Mouse (Mus musculus) heart, embryonic 16.5 days (tissue): ENCODE results near the gene Nit2. TPM values are rescaled to one million over a fixed set of nuclear protein-coding genes. Genes with fewer than 3 reads are reported as not detected.

ENCODE experiments used
- ATAC-seq: fragments of 200-750 bp; cut with Nextera tagmentation; replicated peaks from 2 replicates; pipeline ENCODE4 v1.8.0; 2017; ENCODE audit warnings: moderate number of reproducible peaks; ENCODE audit not compliant: insufficient read depth, low FRiP score; ENCODE audit errors: extremely low read depth
- H3K27ac ChIP-seq: fragments of 300-500 bp; sonication (generic); 2 replicates; pipeline ENCODE4 v1.5.1; 2014; ENCODE audit warnings: mild to moderate bottlenecking, low read length, control low read depth, moderate library complexity
- H3K27me3 ChIP-seq: fragments of 300-500 bp; sonication (generic); 2 replicates; pipeline ENCODE4 v1.6.1; 2014; ENCODE audit warnings: low read length, mixed read lengths; ENCODE audit not compliant: control insufficient read depth, insufficient read depth
- H3K36me3 ChIP-seq: fragments of 300-500 bp; sonication (generic); 2 replicates; pipeline ENCODE4 v1.6.1; 2014; ENCODE audit not compliant: control insufficient read depth, insufficient read depth
- H3K4me1 ChIP-seq: fragments of 300-500 bp; sonication (generic); 2 replicates; pipeline ENCODE4 v1.6.1; 2014; ENCODE audit warnings: low read length, mixed read lengths; ENCODE audit not compliant: control insufficient read depth, insufficient read depth
- H3K4me2 ChIP-seq: fragments of 300-500 bp; sonication (generic); 2 replicates; pipeline ENCODE4 v1.6.1; 2014; ENCODE audit warnings: low read depth, mild to moderate bottlenecking, control low read depth, low read length
- H3K4me3 ChIP-seq: fragments of 300-500 bp; sonication (generic); 2 replicates; pipeline ENCODE4 v1.5.1; 2014; ENCODE audit warnings: mild to moderate bottlenecking, control low read depth, low read length
- H3K9ac ChIP-seq: fragments of 300-500 bp; sonication (generic); 2 replicates; pipeline ENCODE4 v1.6.1; 2014; ENCODE audit warnings: low read length, control low read depth
- H3K9me3 ChIP-seq: fragments of 300-500 bp; sonication (generic); replicated peaks from 2 replicates; pipeline ENCODE4 v1.6.1; 2016; ENCODE audit warnings: low read length; ENCODE audit not compliant: control insufficient read depth
- WGBS: fragments of 180-500 bp; shearing (Covaris S2); extraction: QIAGEN DNeasy Blood & Tissue Kit; methylation state at CpG from one replicate; pipeline ENCODE4 v1.1.7; 2014; 5-methylcytosine and 5-hydroxymethylcytosine counted together
- polyA plus RNA-seq: library from polyadenylated mRNA; unstranded; fragments of >200 nt; fragmentation: Nextera tagmentation; extraction: Ambion mirVana; gene quantifications from 2 replicates; pipeline ENCODE4 v1.2.1, GENCODE M21; 2015

Nit2 gene
- polyA plus RNA-seq, 1 experiment from 2014 or later, result 46.4 TPM

DNA sequence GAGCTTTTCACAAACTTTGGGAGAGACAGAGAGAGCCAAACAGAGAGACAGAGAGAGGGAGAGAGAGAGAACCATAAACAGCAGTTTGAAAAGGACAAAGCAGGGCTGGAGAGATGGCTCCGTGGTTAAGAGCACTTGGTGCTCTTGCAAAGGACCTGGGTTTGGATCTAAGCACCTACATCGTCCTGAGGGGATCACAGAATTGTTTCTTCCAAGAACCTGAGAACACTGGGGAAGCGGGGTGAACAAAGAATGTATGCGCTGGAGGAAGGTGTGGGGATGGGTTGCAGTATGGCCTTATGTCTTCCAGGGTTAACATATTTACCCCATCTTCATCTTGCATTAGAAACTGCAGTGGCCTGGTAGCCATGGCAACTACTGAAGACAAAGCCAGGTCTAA is 1.1 kb upstream of the Nit2 start:
- Histone ChIP-seq H3K36me3 (peaks cover 25% of the 10 kb centered on the region), H3K27ac (no peak overlapping the region), H3K9me3 (no peaks in the 10 kb centered on the region), H3K4me3 (no peak overlapping the region), H3K4me1 (peaks cover 3% of the 10 kb centered on the region), H3K27me3 (no peaks in the 10 kb centered on the region), H3K4me2 (no peak overlapping the region), H3K9ac (no peak overlapping the region)
- ATAC-seq, result no peak
- 76% methylated on average over 4 of the region's 4 CpGs for WGBS

DNA sequence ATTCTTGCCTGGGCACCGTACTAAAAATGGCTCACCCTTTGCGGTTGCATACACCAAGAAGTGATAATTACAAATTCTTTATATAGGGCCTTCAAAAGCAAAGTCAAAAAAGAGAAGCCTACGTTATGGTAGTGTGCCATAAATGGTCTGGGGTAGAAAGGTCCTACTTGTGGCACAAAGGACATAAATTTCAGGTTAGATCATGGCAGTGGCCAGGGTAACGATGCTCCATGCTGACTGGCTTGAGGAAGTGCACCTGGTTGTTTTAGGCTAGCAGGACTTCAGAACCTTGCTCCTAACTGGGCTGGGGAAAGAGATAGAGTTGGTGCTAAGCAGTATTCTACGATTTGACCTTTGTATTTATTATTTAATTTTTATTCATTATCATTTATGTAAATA is 372 bp upstream of the Nit2 start:
- peak overlapping the region; percentile 89 for H3K9ac ChIP-seq
- WGBS, result 23% methylated on average over 5 of the region's 5 CpGs
- no peaks in the 10 kb centered on the region for H3K27me3 ChIP-seq
- H3K4me1 ChIP-seq, result peaks cover 3% of the 10 kb centered on the region
- peak; percentile 0; the same call in 1 of the 2 replicates for ATAC-seq
- peak overlapping the region; percentile 92 for H3K27ac ChIP-seq
- peaks cover 22% of the 10 kb centered on the region for H3K36me3 ChIP-seq
- peak overlapping the region; percentile 86 for H3K4me2 ChIP-seq
- H3K4me3 ChIP-seq, result peak overlapping the region; percentile 81
- H3K9me3 ChIP-seq, result no peaks in the 10 kb centered on the region

DNA sequence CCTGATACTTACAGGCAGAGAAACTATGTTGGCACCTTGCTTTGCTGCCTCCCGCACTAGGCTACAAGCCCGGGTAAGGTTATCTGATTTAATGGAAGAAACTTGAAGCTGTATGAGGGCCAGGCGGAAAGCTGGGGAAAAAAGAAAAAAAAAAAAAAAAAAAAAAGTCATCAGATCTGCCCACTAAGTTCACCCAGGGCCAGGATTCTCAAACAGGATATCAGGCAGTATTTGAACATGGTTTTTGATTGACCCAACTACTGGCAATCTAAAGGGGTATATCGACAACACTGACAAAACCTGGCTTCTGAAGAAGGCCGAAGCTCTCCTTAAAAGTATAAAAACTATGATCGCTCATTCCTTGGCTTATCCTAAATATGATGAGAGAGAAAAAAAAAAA is 1.1 kb downstream of the Nit2 start:
- no peaks in the 10 kb centered on the region for H3K9me3 ChIP-seq
- H3K9ac ChIP-seq, result peak overlapping the region; percentile 89
- ATAC-seq, result no peak
- H3K4me1 ChIP-seq, result peaks cover 3% of the 10 kb centered on the region
- H3K36me3 ChIP-seq, result peaks cover 25% of the 10 kb centered on the region
- H3K4me2 ChIP-seq, result peak overlapping the region; percentile 86
- no peaks in the 10 kb centered on the region for H3K27me3 ChIP-seq
- no peak overlapping the region for H3K27ac ChIP-seq
- H3K4me3 ChIP-seq, result peak overlapping the region; percentile 81
- 70% methylated on average over 6 of the region's 6 CpGs for WGBS

DNA sequence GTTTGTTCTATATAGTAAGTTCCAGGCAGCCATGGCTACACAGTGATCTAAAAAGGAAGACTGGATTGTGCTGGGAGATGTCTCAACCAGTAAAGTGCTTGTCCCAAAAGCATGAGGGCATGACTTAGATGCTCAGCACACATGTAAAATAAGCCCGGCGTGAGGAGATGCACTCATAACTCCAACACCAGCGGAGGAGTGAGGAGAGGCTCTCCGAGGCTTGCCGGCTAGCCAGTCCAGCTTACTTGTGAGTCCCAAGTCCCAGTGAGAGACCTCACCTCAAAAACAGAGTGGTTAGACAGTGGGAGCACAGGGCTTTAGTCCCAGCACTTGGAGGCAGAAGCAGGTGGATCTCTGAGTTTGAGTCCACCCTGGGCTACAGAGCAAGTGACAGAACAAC is 2.0 kb downstream of the Nit2 start:
- no peak overlapping the region for H3K9ac ChIP-seq
- H3K4me1 ChIP-seq, result peaks cover 3% of the 10 kb centered on the region
- H3K4me2 ChIP-seq, result no peak overlapping the region
- no peak overlapping the region for H3K4me3 ChIP-seq
- ATAC-seq, result no peak
- H3K27ac ChIP-seq, result no peak overlapping the region
- H3K36me3 ChIP-seq, result peaks cover 21% of the 10 kb centered on the region; the same call in 1 of the 2 replicates
- WGBS, result 95% methylated on average over 5 of the region's 5 CpGs
- no peaks in the 10 kb centered on the region for H3K27me3 ChIP-seq
- H3K9me3 ChIP-seq, result no peaks in the 10 kb centered on the region

DNA sequence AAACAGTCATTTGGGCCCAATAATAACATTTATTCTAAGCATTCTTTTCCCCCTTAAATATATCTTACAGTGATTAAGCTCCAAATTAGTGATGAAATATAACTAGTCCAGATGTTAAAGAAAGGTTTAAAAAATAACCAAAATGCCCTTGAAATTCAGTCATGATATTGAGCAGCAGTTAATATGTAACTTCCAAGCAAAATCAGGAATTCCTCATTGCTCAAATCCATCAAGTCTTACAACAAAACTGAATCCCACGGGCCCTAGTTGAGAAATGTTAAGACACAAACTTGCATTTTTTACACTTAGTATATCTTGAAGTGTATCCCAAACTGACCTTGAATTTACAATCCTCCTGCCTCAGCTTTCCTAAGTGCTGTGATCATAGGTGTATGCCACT is 3.4 kb downstream of the Nit2 start:
- WGBS, result 91% methylated on average over 1 of the region's 1 CpGs
- peaks cover 27% of the 10 kb centered on the region; the same call in 1 of the 2 replicates for H3K36me3 ChIP-seq

DNA sequence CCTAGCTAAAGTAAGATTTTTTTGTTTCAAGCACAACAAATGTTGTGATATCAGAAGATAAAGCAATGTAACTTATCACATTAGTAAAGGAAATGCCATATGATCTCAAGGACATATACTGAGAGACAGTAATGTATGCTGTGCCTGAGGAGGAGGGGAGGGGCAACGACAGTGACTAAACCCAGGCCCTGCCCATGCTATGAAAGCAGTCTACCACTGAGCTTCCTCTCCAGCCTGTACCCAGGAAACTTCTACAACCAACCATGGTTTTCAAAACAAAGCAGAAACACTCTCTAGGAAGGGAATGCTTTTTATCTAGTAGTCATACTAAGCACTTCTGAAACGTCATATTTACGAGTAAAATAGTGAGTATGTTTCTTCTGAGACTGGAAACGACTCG is 4.3 kb downstream of the Nit2 start:
- Histone ChIP-seq H3K27me3 (no peaks in the 10 kb centered on the region), H3K9me3 (no peaks in the 10 kb centered on the region), H3K36me3 (peaks cover 33% of the 10 kb centered on the region), H3K9ac (no peak overlapping the region), H3K4me2 (no peak overlapping the region), H3K4me3 (no peak overlapping the region), H3K4me1 (peaks cover 3% of the 10 kb centered on the region), H3K27ac (no peak overlapping the region)
- ATAC-seq, result no peak
- 87% methylated on average over 5 of the region's 5 CpGs for WGBS

More for the DNA sequence above, 3.4 kb downstream of the Nit2 start:
- Histone ChIP-seq H3K4me3 (no peak overlapping the region), H3K4me2 (no peak overlapping the region), H3K9me3 (no peaks in the 10 kb centered on the region), H3K27ac (no peak overlapping the region), H3K4me1 (peaks cover 3% of the 10 kb centered on the region), H3K27me3 (no peaks in the 10 kb centered on the region), H3K9ac (no peak overlapping the region)
- no peak for ATAC-seq

DNA sequence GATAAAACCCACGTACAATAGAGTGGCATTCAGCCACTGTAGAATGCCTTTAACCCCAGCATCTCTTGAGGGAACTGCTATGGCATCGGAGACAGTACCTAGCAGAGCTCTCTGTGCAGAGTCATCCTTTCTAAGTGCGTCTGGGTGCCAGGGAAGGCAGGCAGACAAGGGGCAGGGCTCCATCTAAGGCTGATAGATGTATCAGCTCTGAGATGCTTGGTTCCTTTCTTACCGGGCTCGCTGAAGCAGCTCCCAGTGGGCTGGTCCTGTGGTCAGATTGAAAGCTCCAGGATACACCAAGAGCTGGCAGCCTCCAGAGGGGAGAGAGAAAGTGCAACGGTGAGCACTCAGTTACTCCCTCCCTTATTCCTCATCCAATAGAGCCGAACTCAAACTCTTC is 7.3 kb downstream of the Nit2 start:
- no peak overlapping the region for H3K27ac ChIP-seq
- WGBS, result 44% methylated on average over 7 of the region's 7 CpGs
- peaks cover 50% of the 10 kb centered on the region for H3K36me3 ChIP-seq
- no peak for ATAC-seq
- no peak overlapping the region for H3K4me3 ChIP-seq
- no peaks in the 10 kb centered on the region for H3K9me3 ChIP-seq
- no peak overlapping the region for H3K9ac ChIP-seq
- H3K4me2 ChIP-seq, result no peak overlapping the region
- no peaks in the 10 kb centered on the region for H3K27me3 ChIP-seq
- H3K4me1 ChIP-seq, result no peaks in the 10 kb centered on the region

DNA sequence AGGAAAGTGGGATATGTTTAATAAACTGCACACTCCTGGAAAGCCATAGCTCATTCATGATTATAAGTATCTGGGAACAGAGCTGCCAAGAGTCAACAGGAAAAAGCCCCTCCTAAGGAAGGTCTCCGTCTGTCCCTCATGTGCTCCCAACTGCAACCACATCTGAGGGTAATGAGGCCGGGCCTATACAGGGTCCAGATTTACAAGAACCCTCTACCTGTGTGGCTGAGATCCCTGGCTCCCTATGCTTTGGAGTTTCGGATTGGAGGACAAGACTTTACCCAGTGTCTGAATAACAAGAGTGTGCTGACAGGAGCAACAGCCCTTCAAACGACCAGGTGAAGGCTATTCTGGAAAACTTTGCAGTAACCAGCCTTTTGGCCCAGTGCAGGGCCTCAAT is 9.4 kb downstream of the Nit2 start:
- Histone ChIP-seq H3K9ac (no peak overlapping the region), H3K4me2 (no peak overlapping the region), H3K9me3 (no peaks in the 10 kb centered on the region), H3K4me3 (no peak overlapping the region), H3K27ac (no peak overlapping the region), H3K36me3 (peaks cover 49% of the 10 kb centered on the region), H3K4me1 (no peaks in the 10 kb centered on the region), H3K27me3 (no peaks in the 10 kb centered on the region)
- WGBS, result 65% methylated on average over 4 of the region's 4 CpGs
- ATAC-seq, result no peak; the same call in 1 of the 2 replicates

DNA sequence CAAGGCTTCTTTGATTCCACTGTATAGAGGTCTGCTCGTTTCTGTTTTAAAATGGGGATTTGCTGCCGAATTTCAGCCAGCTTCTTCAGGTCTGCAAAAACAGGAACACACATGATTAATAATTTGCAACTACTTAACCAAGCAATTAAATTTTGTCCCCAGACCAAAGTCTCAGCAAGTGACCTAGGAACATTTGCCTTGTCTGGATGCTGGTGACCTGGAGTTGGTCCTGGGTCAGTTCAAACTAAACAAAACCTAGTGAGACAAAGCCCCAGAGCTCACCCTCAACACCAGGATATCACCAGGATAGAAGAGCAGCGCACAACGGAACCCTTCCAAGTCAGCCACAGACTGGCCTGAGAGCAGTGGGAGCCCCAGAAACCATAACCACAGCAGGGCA is 10.1 kb downstream of the Nit2 start:
- Histone ChIP-seq H3K9me3 (no peaks in the 10 kb centered on the region), H3K4me2 (no peak overlapping the region), H3K27ac (no peak overlapping the region), H3K27me3 (no peaks in the 10 kb centered on the region), H3K36me3 (peaks cover 52% of the 10 kb centered on the region), H3K4me3 (no peak overlapping the region), H3K9ac (no peak overlapping the region), H3K4me1 (no peaks in the 10 kb centered on the region)
- 85% methylated on average over 4 of the region's 4 CpGs for WGBS
- no peak for ATAC-seq

DNA sequence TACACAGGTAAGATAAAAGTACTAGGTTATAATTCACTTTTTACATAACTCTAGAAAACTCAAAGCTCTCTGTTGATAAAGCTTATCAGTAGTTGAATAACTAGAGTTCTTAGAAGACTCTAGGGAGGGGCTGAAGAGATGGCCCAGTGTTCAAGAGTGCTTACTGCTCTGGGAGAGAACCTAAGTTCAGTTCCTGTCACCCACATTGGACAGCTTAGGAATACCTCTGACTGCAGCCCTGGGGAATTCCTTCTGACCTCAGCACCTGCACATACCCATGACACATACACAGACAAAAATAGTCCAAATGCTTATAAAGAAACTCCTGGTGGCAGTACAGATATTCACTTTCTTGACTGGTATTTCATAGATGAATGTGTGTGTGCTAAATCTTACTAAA is 11.2 kb downstream of the Nit2 start:
- Histone ChIP-seq H3K9me3 (no peaks in the 10 kb centered on the region), H3K4me2 (no peak overlapping the region), H3K4me3 (no peak overlapping the region), H3K4me1 (no peaks in the 10 kb centered on the region), H3K27me3 (no peaks in the 10 kb centered on the region), H3K36me3 (peaks cover 46% of the 10 kb centered on the region), H3K9ac (no peak overlapping the region), H3K27ac (no peak overlapping the region)
- no peak for ATAC-seq
